Mouse (Mus musculus) neural tube, embryonic 12.5 days (tissue): ENCODE results near the gene Slc26a3. TPM values are rescaled to one million over a fixed set of nuclear protein-coding genes. Genes with fewer than 3 reads are reported as not detected.
"Not testable (repeated sequence)": the region's sequence is repeated elsewhere in the genome, so short reads cannot be mapped to it uniquely, and the experiment has no call there.

Source experiments
- ATAC-seq: fragments of 200-750 bp; cut with Nextera tagmentation; 2 replicates; pipeline ENCODE4 v1.8.0; 2017; ENCODE audit warnings: low read depth, mild to moderate bottlenecking, moderate TSS enrichment, moderate library complexity; ENCODE audit not compliant: low FRiP score
- H3K27ac ChIP-seq: fragments of 300-500 bp; sonication (generic); 2 replicates; pipeline ENCODE4 v1.5.1; 2016
- H3K27me3 ChIP-seq: fragments of 300-500 bp; sonication (generic); replicated peaks from 2 replicates; pipeline ENCODE4 v1.6.1; 2016; ENCODE audit warnings: mild to moderate bottlenecking
- H3K36me3 ChIP-seq: fragments of 300-500 bp; sonication (generic); 2 replicates; pipeline ENCODE4 v1.6.1; 2016; ENCODE audit warnings: mild to moderate bottlenecking
- H3K4me1 ChIP-seq: fragments of 300-500 bp; sonication (generic); 2 replicates; pipeline ENCODE4 v1.6.1; 2016
- H3K4me2 ChIP-seq: fragments of 300-500 bp; sonication (generic); replicated peaks from 2 replicates; pipeline ENCODE4 v1.6.1; 2016; ENCODE audit warnings: mild to moderate bottlenecking
- H3K4me3 ChIP-seq: fragments of 300-500 bp; sonication (generic); 2 replicates; pipeline ENCODE4 v1.5.1; 2016
- H3K9ac ChIP-seq: fragments of 300-500 bp; sonication (generic); 2 replicates; pipeline ENCODE4 v1.6.1; 2016; ENCODE audit warnings: mild to moderate bottlenecking
- H3K9me3 ChIP-seq: fragments of 300-500 bp; sonication (generic); 2 replicates; pipeline ENCODE4 v1.6.1; 2016; ENCODE audit warnings: mild to moderate bottlenecking
- WGBS: fragments of 180-500 bp; shearing (Covaris S2); methylation state at CpG from one replicate; pipeline ENCODE4 v1.1.7; 2016; 5-methylcytosine and 5-hydroxymethylcytosine counted together
- polyA plus RNA-seq: library from polyadenylated mRNA; unstranded; fragments of >200 nt; fragmentation: Nextera tagmentation; extraction: Ambion mirVana; gene quantifications from 2 replicates; pipeline ENCODE4 v1.2.1, GENCODE M21; 2016

Slc26a3 gene
- polyA plus RNA-seq, 1 experiment from 2014 or later: not detected

DNA sequence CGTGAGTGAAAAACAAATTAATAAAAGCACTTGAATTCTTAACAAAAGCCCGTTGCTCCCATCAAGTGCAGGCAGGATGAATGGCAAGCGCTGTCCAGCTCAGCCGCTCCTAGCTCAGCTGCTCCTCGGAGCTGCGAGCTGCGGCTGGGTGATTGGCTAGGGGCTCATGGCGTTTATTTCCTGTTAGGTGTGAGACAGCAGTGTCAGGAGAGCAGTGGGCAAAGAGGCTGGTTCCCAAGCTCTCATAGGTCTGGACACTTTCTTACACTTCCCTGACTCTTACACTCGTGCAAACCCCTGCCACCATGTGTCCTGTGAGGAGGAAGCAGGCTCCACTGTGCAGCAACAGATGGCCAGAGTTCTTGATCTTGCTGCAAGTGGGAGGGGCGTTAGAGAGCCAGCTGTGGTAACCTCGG is 53.5 kb downstream of the Slc26a3 start:
- no peak overlapping the region for H3K27ac ChIP-seq
- H3K27me3 ChIP-seq: no peaks in the 10 kb centered on the region
- H3K9me3 ChIP-seq: no peaks in the 10 kb centered on the region
- no peaks in the 10 kb centered on the region for H3K36me3 ChIP-seq
- WGBS: 3% methylated on average over 11 of the region's 11 CpGs
- H3K4me1 ChIP-seq: peaks cover 6% of the 10 kb centered on the region; the same call in 1 of the 2 replicates
- peak overlapping the region; percentile 18 for H3K4me3 ChIP-seq
- ATAC-seq: peak; percentile 70; the same call in 1 of the 2 replicates
- H3K4me2 ChIP-seq: peak overlapping the region; percentile 55
- no peak overlapping the region for H3K9ac ChIP-seq

GRCm38 (mm10) chr12:31444827-31445226 is 54.2 kb downstream of the Slc26a3 start:
- Histone ChIP-seq H3K27ac (no peak overlapping the region), H3K9ac (no peak overlapping the region), H3K4me3 (no peak overlapping the region), H3K27me3 (no peaks in the 10 kb centered on the region), H3K36me3 (no peaks in the 10 kb centered on the region), H3K4me1 (peaks cover 6% of the 10 kb centered on the region; the same call in 1 of the 2 replicates), H3K4me2 (no peak overlapping the region), H3K9me3 (no peaks in the 10 kb centered on the region)
- no peak for ATAC-seq
- 77% methylated on average over 6 of the region's 6 CpGs for WGBS

GRCm38 (mm10) chr12:31449341-31449740 is 58.7 kb downstream of the Slc26a3 start:
- WGBS: 93% methylated on average over 3 of the region's 3 CpGs

DNA sequence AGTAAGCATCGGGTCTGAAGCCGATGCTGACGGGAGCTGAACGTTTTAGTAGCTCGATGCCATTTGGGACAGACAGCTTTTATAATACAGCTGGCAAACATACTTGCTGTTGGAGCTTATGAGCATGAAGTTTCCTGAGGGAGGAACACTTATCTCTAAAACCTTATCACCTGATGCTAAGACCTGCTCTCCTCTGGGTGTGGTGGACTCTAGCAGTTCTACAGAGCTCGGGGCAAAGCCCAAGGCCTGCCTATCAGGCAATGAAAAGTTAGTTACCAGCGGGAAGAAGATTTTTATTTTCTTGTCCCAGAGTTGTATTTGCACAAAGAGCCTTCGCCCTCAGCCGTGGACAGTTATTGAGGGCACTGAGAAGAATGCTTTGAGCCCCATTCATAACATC is 65.6 kb downstream of the Slc26a3 start:
- H3K4me2 ChIP-seq: no peak overlapping the region
- no peaks in the 10 kb centered on the region for H3K36me3 ChIP-seq
- 91% methylated on average over 9 of the region's 9 CpGs for WGBS
- H3K27ac ChIP-seq: no peak overlapping the region
- H3K4me3 ChIP-seq: no peak overlapping the region
- no peak overlapping the region for H3K9ac ChIP-seq
- ATAC-seq: no peak
- H3K27me3 ChIP-seq: no peaks in the 10 kb centered on the region
- no peaks in the 10 kb centered on the region for H3K4me1 ChIP-seq
- H3K9me3 ChIP-seq: no peaks in the 10 kb centered on the region

More at GRCm38 (mm10) chr12:31449341-31449740, 58.7 kb downstream of the Slc26a3 start:
- no peaks in the 10 kb centered on the region for H3K27me3 ChIP-seq
- H3K36me3 ChIP-seq: no peaks in the 10 kb centered on the region
- H3K27ac ChIP-seq: no peak overlapping the region
- H3K9ac ChIP-seq: no peak overlapping the region
- no peaks in the 10 kb centered on the region for H3K9me3 ChIP-seq
- no peak overlapping the region for H3K4me3 ChIP-seq
- H3K4me2 ChIP-seq: no peak overlapping the region
- no peak for ATAC-seq
- no peaks in the 10 kb centered on the region for H3K4me1 ChIP-seq

- Histone ChIP-seq H3K4me1 (no peaks in the 10 kb centered on the region), H3K4me2 (no peak overlapping the region), H3K36me3 (no peaks in the 10 kb centered on the region), H3K27me3 (no peaks in the 10 kb centered on the region), H3K9me3 (no peaks in the 10 kb centered on the region), H3K9ac (no peak overlapping the region), H3K27ac (no peak overlapping the region), H3K4me3 (no peak overlapping the region)
- ATAC-seq: no peak
- WGBS: 79% methylated on average over 4 of the region's 4 CpGs
Measured at GRCm38 (mm10) chr12:31458474-31458873, 67.8 kb downstream of the Slc26a3 start.

- H3K36me3 ChIP-seq, H3K27me3 ChIP-seq, ATAC-seq, H3K9ac ChIP-seq, H3K4me2 ChIP-seq, H3K4me1 ChIP-seq, H3K27ac ChIP-seq, H3K9me3 ChIP-seq, H3K4me3 ChIP-seq: not testable (repeated sequence)
- 41% methylated on average over 3 of the region's 3 CpGs for WGBS
Measured at GRCm38 (mm10) chr12:31460270-31460669, 69.6 kb downstream of the Slc26a3 start.

DNA sequence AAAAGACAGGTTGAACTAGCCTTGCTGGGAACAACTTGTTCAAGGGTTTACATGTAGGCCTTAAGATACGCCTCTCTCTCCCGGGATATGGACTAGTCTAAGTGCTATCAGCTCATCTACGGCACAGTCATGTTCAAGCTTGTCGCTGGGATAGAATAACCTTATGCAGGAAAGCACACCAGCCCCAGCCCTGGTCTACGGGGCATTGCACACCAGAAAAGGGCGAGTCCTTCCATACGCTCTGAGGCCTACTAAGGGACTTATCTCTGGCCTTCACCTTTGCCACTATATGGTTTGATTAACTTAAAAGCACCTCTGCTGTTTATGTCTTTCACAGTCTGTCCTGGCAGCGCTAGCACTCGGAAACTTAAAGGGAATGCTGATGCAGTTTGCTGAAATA is 70.7 kb downstream of the Slc26a3 start:
- Histone ChIP-seq H3K9ac (no peak overlapping the region), H3K4me2 (no peak overlapping the region), H3K27ac (no peak overlapping the region), H3K9me3 (no peaks in the 10 kb centered on the region), H3K4me3 (no peak overlapping the region), H3K4me1 (no peaks in the 10 kb centered on the region), H3K27me3 (no peaks in the 10 kb centered on the region), H3K36me3 (no peaks in the 10 kb centered on the region)
- WGBS: 95% methylated on average over 9 of the region's 9 CpGs
- no peak for ATAC-seq

DNA sequence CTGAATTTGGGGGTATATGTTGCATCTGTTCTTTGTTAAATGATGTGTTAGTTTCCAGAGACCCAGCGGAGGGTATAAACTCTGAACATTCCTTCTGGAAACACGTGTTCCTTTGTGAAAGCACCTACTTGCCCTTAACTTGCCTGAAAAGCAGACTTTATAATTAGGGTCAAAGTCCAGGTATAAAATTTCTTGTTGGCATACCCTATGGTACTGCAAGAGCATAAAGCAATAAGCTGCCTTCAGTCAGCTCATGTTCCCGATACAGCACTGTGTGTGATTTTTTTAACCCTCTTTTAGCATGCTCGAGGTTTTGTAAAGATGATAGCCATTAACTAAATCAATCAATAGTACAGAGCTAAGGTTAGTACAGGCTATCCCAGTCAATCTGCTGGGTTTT is 71.9 kb downstream of the Slc26a3 start:
- H3K4me2 ChIP-seq: no peak overlapping the region
- 85% methylated on average over 4 of the region's 4 CpGs for WGBS
- no peaks in the 10 kb centered on the region for H3K27me3 ChIP-seq
- no peaks in the 10 kb centered on the region for H3K36me3 ChIP-seq
- no peak overlapping the region for H3K9ac ChIP-seq
- H3K4me3 ChIP-seq: no peak overlapping the region
- H3K4me1 ChIP-seq: no peaks in the 10 kb centered on the region
- H3K9me3 ChIP-seq: no peaks in the 10 kb centered on the region
- no peak overlapping the region for H3K27ac ChIP-seq
- no peak for ATAC-seq

DNA sequence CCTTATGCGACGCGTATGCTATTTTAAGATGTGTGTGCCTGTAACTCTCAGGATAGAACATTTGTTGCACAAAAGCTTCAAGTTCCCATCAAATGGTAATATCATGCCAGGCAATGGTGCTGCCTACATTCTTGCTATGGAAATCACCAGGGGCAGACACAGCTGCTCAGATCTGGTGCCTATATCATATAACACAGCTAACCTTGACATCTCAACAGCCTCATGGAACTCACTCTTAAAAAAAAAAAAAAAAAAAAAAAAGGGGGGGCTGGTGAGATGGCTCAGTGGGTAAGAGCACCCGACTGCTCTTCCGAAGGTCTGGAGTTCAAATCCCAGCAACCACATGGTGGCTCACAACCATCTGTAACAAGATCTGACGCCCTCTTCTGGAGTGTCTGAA is 87.5 kb downstream of the Slc26a3 start:
- not testable (repeated sequence) for H3K27me3 ChIP-seq, H3K4me2 ChIP-seq, ATAC-seq, H3K4me1 ChIP-seq, H3K27ac ChIP-seq, H3K9me3 ChIP-seq, H3K4me3 ChIP-seq, H3K36me3 ChIP-seq, H3K9ac ChIP-seq
- WGBS: 91% methylated on average over 4 of the region's 6 CpGs

DNA sequence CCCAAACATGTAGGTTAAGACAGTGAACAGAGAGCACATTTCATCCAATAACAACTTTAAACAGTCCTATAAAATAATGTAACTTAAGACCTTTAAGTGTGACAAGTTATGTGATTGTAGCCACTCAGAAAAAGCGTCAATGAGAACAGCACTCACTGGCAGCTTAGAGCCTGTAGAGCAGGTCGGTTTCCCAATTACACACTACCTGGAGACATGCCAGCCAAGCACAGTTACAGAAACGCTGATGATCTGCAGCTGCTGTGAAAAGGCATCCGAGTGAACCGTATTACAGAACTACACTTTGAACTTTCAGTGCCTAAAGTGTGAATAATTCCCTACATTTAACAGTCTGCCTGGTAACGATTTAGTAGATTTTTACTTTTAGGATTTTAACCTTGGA is 95.8 kb downstream of the Slc26a3 start:
- peaks cover 40% of the 10 kb centered on the region for H3K36me3 ChIP-seq
- WGBS: 90% methylated on average over 6 of the region's 6 CpGs
- no peak for ATAC-seq

DNA sequence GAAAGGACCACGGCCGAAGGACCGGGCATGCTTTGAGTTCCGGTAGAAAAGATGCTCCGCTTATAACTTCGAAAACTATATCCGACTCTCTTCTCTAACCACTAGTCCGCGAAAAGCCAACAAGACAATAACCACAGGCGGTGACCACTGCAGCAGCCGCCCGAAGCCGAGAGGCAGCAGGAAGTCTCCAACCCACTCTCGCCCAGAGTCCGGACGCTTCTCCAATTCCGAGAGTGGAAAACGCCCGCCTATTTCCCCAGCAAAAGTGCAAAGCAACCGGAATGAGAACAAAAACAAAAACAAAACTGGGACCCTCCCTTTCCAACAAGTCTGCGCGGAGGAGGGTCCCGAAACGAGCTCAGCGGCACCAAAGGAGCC is 108.3 kb downstream of the Slc26a3 start:
- Histone ChIP-seq H3K9ac (peak overlapping the region; percentile 76), H3K4me2 (peak overlapping the region; percentile 80), H3K27ac (peak overlapping the region; percentile 84; the same call in 1 of the 2 replicates), H3K4me3 (peak overlapping the region; percentile 92), H3K36me3 (peaks cover 5% of the 10 kb centered on the region; the same call in 1 of the 2 replicates), H3K27me3 (no peaks in the 10 kb centered on the region), H3K4me1 (peaks cover 12% of the 10 kb centered on the region), H3K9me3 (no peaks in the 10 kb centered on the region)
- ATAC-seq: 0 out of 2 replicates have a peak, but pooled peaks have one; percentile 22
- WGBS: under 1% methylated on average over 25 of the region's 25 CpGs

More for the DNA sequence above, 95.8 kb downstream of the Slc26a3 start:
- Histone ChIP-seq H3K9me3 (no peaks in the 10 kb centered on the region), H3K27ac (no peak overlapping the region), H3K4me2 (no peak overlapping the region), H3K4me3 (no peak overlapping the region), H3K4me1 (no peaks in the 10 kb centered on the region), H3K9ac (no peak overlapping the region), H3K27me3 (no peaks in the 10 kb centered on the region)

DNA sequence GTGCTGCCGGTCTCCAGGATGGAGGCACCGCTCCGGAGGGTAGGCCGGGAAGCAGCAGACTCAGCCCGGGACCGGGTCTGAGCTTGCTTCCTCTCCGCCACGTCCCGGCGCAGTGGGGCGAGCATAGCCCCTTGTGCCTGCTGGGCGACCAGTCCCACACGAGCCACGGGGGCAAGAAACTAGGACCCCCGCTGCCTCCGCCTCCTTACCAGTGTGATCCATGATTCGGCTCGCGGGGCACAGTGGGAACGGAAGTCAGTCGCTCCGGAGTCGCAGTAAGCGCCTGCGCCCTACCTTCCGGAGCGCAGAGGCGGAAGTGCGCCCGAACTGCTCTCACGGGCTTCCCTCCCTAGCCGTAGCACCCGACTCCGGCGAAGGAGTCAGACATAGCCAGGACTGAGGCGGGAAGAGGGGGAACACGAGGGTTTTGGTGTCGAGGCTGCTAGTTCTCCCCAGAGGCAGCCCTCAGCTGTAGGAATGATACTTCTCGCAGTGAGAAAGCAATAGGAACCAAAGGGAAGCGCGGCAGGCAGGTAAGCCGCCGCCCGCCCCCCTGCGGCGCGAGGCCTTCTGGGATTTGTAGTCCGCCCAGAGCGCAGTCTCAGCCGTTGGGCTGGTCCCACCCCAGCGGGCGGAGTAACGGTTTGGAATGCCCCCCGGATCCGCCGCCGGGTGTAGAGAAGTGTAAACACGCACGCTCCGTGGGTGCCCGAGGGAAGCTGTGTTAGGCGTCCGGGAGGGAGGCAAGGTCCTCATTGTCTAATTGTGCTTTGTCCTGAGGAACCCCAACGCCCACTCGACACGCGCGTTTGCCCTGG is 108.9 kb downstream of the Slc26a3 start, which contains the start of gene Cbll1:
Cbll1 (minus strand) TSS at position 303 of the 818 bp plus-strand sequence.
- peak within 1 kb of the TSS; percentile 80 for H3K4me2 ChIP-seq
- H3K27me3 ChIP-seq: no peaks in the 10 kb centered on the region
- ATAC-seq: peak; percentile 98
- under 1% methylated on average over 68 of the region's 68 CpGs for WGBS
- H3K27ac ChIP-seq: peak within 1 kb of the TSS; percentile 84; the same call in 1 of the 2 replicates
- H3K4me3 ChIP-seq: peak within 1 kb of the TSS; percentile 92
- H3K36me3 ChIP-seq: no peaks in the 10 kb centered on the region
- H3K9me3 ChIP-seq: no peaks in the 10 kb centered on the region
- peak within 1 kb of the TSS; percentile 76 for H3K9ac ChIP-seq
- peaks cover 12% of the 10 kb centered on the region for H3K4me1 ChIP-seq
